Mouse (Mus musculus): ENCODE measurements around the gene BC025920. TPM values are rescaled to one million over a fixed set of nuclear protein-coding genes. Genes with fewer than 3 reads are reported as not detected.
A peak's percentile ranks its signal among the peaks of the same experiment; 100 is the strongest.

The BC025920 gene
- polyA plus RNA-seq, 1 experiment from 2014 or later, result 1.1 TPM

DNA sequence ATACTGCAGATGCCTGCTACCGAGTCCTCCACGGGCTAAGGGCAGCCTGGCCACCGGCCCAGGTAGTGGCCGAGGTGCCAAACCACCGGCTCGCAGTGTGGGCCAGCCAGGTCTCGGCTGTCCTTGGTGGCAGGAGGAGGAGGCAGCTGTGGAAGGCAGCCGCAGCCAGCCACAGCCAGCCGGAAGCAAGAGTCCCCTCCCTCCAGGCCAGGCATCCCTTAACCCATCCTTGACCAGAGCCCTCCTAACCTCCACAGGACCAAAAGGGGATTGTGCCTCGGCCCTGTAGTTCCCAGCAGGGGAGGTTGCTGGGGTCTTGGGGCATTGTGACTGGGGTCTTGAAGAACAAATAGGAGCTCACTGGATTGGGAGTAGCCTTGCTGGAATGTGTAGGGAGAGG lies 41.9 kb upstream of the BC025920 start:
- H3K9ac ChIP-seq, result no peak overlapping the region
- DNase-seq (ENCODE audit: low spot score) (no peak), ATAC-seq (ENCODE audit: low FRiP score) (no peak)
- H3K36me3 ChIP-seq (replicated peaks; ENCODE audit: control insufficient read depth, insufficient read depth), result peaks cover 57% of the 10 kb centered on the region
- H3K9me3 ChIP-seq (ENCODE audit: control insufficient read depth, low read length), result no peaks in the 10 kb centered on the region
- no peak overlapping the region for H3K27ac ChIP-seq
- H3K4me2 ChIP-seq (replicated peaks), result peak overlapping the region; percentile 40
- H3K27me3 ChIP-seq (ENCODE audit: control insufficient read depth, insufficient read depth, low read length), result peaks cover 33% of the 10 kb centered on the region
- no peak overlapping the region; the same call in 1 of the 2 replicates for H3K4me3 ChIP-seq (replicated peaks; ENCODE audit: low read length)
- WGBS, result 8% methylated on average over 10 of the region's 10 CpGs
- peaks cover 37% of the 10 kb centered on the region for H3K4me1 ChIP-seq (replicated peaks; ENCODE audit: control insufficient read depth, insufficient read depth, low read length)

DNA sequence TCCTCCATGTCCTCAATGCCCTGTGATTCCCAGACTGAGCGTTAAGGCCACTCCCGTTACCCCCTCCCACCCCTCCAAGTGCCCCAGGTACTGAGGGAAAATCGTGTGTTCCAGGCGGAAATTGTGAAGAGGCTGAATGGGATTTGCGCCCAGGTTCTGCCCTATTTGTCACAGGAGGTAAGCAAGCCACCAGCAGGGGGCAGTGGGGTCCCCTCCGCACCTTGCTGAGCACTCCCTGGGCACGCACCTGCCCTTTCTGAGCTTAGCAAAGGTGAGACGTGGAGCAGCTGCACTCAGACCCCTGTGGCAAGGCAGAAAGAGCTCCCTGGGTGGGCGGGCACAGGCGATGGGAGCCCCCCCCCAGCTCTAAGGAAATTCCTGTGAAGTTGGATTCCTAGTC lies 41.3 kb upstream of the BC025920 start:
- Histone ChIP-seq H3K4me3 (replicated peaks; ENCODE audit: low read length) (no peak overlapping the region), H3K27me3 (ENCODE audit: control insufficient read depth, insufficient read depth, low read length) (peaks cover 33% of the 10 kb centered on the region), H3K9ac (no peak overlapping the region), H3K4me2 (replicated peaks) (no peak overlapping the region), H3K27ac (no peak overlapping the region), H3K4me1 (replicated peaks; ENCODE audit: control insufficient read depth, insufficient read depth, low read length) (peaks cover 42% of the 10 kb centered on the region), H3K9me3 (ENCODE audit: control insufficient read depth, low read length) (no peaks in the 10 kb centered on the region), H3K36me3 (replicated peaks; ENCODE audit: control insufficient read depth, insufficient read depth) (peaks cover 57% of the 10 kb centered on the region)
- no peak for ATAC-seq (ENCODE audit: low FRiP score)
- WGBS, result 22% methylated on average over 10 of the region's 10 CpGs
- DNase-seq (ENCODE audit: low spot score), result no peak

DNA sequence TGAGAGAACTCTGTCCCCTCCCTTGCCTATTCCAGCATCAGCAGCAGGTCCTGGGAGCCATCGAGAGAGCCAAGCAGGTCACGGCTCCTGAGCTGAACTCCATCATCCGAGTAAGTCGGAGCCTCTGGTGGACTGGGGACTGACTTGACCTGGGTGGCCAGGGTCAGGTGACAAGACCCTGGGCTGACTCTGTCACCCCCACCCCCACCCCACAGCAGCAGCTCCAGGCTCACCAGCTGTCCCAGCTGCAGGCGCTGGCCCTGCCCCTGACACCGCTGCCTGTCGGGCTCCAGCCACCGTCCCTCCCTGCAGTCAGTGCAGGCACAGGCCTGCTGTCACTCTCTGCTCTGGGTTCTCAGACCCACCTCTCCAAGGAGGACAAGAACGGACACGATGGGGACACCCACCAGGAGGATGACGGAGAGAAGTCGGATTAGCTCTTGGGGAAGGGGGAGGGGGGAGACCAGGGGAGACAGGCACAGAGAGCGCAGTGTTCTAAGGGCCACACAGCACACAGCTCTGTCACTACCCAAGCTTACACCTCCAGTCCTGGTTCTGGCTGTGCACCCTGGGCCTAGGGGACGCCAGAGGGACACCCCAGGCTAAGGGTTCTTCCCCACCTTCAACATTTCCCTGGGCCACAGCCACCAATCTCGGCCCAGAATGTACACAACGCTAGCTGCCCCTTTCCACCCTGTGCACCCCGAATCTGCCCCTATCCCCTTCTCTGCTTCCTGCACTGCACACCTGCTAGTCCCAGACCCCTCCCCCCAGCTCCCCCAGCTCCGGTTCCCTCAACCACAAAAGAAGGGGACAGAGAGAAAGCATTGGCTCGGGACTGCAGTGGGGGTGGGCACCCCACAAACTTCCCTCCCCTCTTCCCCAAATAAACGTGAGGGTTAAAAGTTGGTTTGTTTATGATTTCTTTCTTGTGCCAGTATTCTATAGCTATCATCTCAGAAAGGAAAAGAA lies 40.5 kb upstream of the BC025920 start:
- ATAC-seq (ENCODE audit: low FRiP score), result no peak
- peaks cover 47% of the 10 kb centered on the region for H3K4me1 ChIP-seq (replicated peaks; ENCODE audit: control insufficient read depth, insufficient read depth, low read length)
- no peak overlapping the region for H3K9ac ChIP-seq
- no peak overlapping the region for H3K4me2 ChIP-seq (replicated peaks)
- no peak for DNase-seq (ENCODE audit: low spot score)
- H3K4me3 ChIP-seq (replicated peaks; ENCODE audit: low read length), result no peak overlapping the region
- no peak overlapping the region for H3K27ac ChIP-seq
- H3K27me3 ChIP-seq (ENCODE audit: control insufficient read depth, insufficient read depth, low read length), result peaks cover 33% of the 10 kb centered on the region
- H3K36me3 ChIP-seq (replicated peaks; ENCODE audit: control insufficient read depth, insufficient read depth), result peaks cover 57% of the 10 kb centered on the region
- H3K9me3 ChIP-seq (ENCODE audit: control insufficient read depth, low read length), result no peaks in the 10 kb centered on the region
- WGBS, result 36% methylated on average over 20 of the region's 20 CpGs

DNA sequence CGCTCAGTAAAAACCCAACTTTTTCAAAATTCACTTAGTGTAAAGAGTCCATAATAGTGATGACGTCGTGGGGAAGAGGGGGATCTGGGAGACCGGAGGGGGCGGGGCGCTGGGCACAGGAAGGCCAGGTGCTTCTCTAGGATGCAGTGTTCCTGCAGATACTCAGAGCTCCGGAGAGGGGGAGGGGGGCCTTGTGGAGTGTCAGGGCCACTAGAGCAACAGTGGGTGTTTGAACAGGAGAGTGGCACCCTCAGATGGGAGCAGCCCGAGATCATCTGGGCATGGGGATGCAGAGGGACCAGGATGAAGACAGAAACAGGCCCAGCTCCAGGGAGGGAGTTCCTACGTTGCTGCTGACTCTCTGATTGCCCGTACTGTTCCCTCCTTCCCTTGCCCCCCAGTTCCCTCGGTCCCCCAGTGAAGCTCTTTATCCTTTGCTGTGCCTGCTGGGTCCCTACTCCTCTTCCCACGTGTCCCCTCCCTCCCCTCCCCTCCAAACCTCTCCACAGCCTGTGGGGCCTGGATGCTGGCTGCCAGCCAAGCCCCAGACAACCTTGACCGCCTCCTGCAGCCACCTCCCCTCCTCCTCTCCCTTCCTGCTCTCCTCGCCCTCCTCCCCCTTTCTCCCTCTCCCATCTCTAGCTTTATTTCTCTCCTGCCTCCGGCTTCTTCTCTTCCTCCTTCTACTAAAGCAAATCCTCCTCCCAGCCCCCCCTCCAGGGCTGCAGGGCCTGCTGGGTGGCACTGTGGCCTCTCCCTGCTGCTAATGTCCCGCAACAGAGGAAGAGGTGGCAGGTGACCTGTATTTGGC lies 37.5 kb upstream of the BC025920 start:
- ATAC-seq (ENCODE audit: low FRiP score) (no peak), DNase-seq (ENCODE audit: low spot score) (peak; percentile 55)
- peak overlapping the region; percentile 15; the same call in 1 of the 2 replicates for H3K4me2 ChIP-seq (replicated peaks)
- no peak overlapping the region for H3K27ac ChIP-seq
- peaks cover 43% of the 10 kb centered on the region for H3K4me1 ChIP-seq (replicated peaks; ENCODE audit: control insufficient read depth, insufficient read depth, low read length)
- H3K9ac ChIP-seq, result no peak overlapping the region
- H3K27me3 ChIP-seq (ENCODE audit: control insufficient read depth, insufficient read depth, low read length), result peaks cover 50% of the 10 kb centered on the region
- H3K4me3 ChIP-seq (replicated peaks; ENCODE audit: low read length), result no peak overlapping the region
- WGBS, result 10% methylated on average over 16 of the region's 16 CpGs
- no peaks in the 10 kb centered on the region for H3K9me3 ChIP-seq (ENCODE audit: control insufficient read depth, low read length)
- H3K36me3 ChIP-seq (replicated peaks; ENCODE audit: control insufficient read depth, insufficient read depth), result peaks cover 35% of the 10 kb centered on the region

GRCm38 (mm10) chr10:81569507-81570237 lies 36.4 kb upstream of the BC025920 start:
- Histone ChIP-seq H3K9me3 (ENCODE audit: control insufficient read depth, low read length) (no peaks in the 10 kb centered on the region), H3K4me2 (replicated peaks) (peak overlapping the region; percentile 63; the same call in 1 of the 2 replicates), H3K4me1 (replicated peaks; ENCODE audit: control insufficient read depth, insufficient read depth, low read length) (peaks cover 39% of the 10 kb centered on the region), H3K27ac (peak overlapping the region; percentile 84), H3K4me3 (replicated peaks; ENCODE audit: low read length) (no peak overlapping the region), H3K27me3 (ENCODE audit: control insufficient read depth, insufficient read depth, low read length) (peaks cover 60% of the 10 kb centered on the region), H3K9ac (no peak overlapping the region), H3K36me3 (replicated peaks; ENCODE audit: control insufficient read depth, insufficient read depth) (peaks cover 29% of the 10 kb centered on the region)
- ATAC-seq (ENCODE audit: low FRiP score), result no peak
- 46% methylated on average over 9 of the region's 9 CpGs for WGBS
- DNase-seq (ENCODE audit: low spot score), result no peak

- H3K9me3 ChIP-seq (ENCODE audit: control insufficient read depth, low read length), result no peaks in the 10 kb centered on the region
- peaks cover 24% of the 10 kb centered on the region for H3K36me3 ChIP-seq (replicated peaks; ENCODE audit: control insufficient read depth, insufficient read depth)
- 0% methylated on average over 8 of the region's 11 CpGs for WGBS
- H3K4me2 ChIP-seq (replicated peaks), result peak overlapping the region; percentile 63
- H3K27me3 ChIP-seq (ENCODE audit: control insufficient read depth, insufficient read depth, low read length), result peaks cover 56% of the 10 kb centered on the region
- peak overlapping the region; percentile 31 for H3K4me3 ChIP-seq (replicated peaks; ENCODE audit: low read length)
- ATAC-seq (ENCODE audit: low FRiP score) (peak; percentile 17), DNase-seq (ENCODE audit: low spot score) (peak; percentile 67)
- no peak overlapping the region for H3K9ac ChIP-seq
- H3K4me1 ChIP-seq (replicated peaks; ENCODE audit: control insufficient read depth, insufficient read depth, low read length), result peaks cover 44% of the 10 kb centered on the region
- peak overlapping the region; percentile 84 for H3K27ac ChIP-seq
Observed at GRCm38 (mm10) chr10:81570238-81570800, 35.8 kb upstream of the BC025920 start.

DNA sequence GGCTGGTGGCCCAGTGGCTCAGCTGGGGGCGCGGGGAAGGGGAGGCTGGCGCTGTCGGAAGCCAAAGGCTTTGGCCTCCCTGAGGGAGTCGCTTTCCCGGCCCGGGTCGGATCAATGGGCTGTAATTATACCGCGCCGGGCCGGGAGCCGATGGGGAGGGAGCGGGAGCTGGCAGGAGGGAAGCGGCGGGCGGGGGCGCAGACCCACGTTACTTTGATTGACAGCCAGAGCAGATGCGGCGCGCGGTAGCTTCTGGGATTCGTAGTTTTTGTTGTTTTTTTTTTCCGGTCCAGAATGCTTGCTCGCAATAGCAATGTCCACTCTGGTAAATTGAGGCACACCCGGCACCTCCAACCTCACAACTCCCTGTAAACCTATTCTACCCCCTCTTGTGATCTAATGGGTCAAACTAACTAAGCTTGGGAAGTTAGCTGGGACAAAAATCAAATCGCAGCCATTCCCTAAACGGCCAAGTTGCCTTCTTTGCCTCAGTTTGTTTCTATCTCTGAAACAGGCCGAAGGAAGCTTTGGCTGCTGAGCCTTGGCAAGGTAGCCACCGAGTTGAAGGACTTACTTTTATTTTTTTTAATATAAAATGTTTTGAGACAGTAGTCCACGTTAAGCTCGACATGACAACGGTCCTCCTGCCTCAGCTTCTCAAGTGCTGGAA lies 35.1 kb upstream of the BC025920 start:
- H3K27me3 ChIP-seq (ENCODE audit: control insufficient read depth, insufficient read depth, low read length), result peaks cover 53% of the 10 kb centered on the region
- no peaks in the 10 kb centered on the region for H3K9me3 ChIP-seq (ENCODE audit: control insufficient read depth, low read length)
- under 1% methylated on average over 33 of the region's 34 CpGs for WGBS
- H3K27ac ChIP-seq, result peak overlapping the region; percentile 84
- ATAC-seq (ENCODE audit: low FRiP score) (peak; percentile 65), DNase-seq (ENCODE audit: low spot score) (peak; percentile 97)
- peak overlapping the region; percentile 6; the same call in 1 of the 2 replicates for H3K9ac ChIP-seq
- peak overlapping the region; percentile 31 for H3K4me3 ChIP-seq (replicated peaks; ENCODE audit: low read length)
- H3K4me1 ChIP-seq (replicated peaks; ENCODE audit: control insufficient read depth, insufficient read depth, low read length), result peaks cover 51% of the 10 kb centered on the region
- H3K4me2 ChIP-seq (replicated peaks), result peak overlapping the region; percentile 63
- H3K36me3 ChIP-seq (replicated peaks; ENCODE audit: control insufficient read depth, insufficient read depth), result peaks cover 17% of the 10 kb centered on the region

DNA sequence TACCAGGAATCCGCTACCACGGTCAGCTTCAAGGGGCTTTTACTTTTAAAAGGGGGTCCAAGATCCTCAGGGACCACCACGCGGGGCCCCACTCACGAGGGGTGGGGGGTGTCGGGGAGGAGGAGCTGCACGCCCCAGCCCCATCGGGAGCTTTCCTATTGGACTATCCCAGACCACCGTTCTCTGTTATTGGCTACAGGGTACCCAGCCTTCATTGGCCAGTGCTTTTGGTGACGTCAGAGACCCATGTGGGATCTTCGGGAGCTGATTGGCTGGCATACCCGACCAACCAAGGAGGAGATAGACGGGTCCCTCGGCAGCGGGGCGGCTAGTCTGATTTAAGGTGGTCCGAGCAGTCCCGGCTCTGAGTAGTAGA lies 34.6 kb upstream of the BC025920 start:
- Histone ChIP-seq H3K9me3 (ENCODE audit: control insufficient read depth, low read length) (no peaks in the 10 kb centered on the region), H3K4me3 (replicated peaks; ENCODE audit: low read length) (peak overlapping the region; percentile 31), H3K27me3 (ENCODE audit: control insufficient read depth, insufficient read depth, low read length) (peaks cover 53% of the 10 kb centered on the region), H3K36me3 (replicated peaks; ENCODE audit: control insufficient read depth, insufficient read depth) (peaks cover 12% of the 10 kb centered on the region; the same call in 1 of the 2 replicates), H3K4me2 (replicated peaks) (peak overlapping the region; percentile 63), H3K4me1 (replicated peaks; ENCODE audit: control insufficient read depth, insufficient read depth, low read length) (peaks cover 52% of the 10 kb centered on the region), H3K9ac (peak overlapping the region; percentile 6; the same call in 1 of the 2 replicates), H3K27ac (peak overlapping the region; percentile 84; the same call in 1 of the 2 replicates)
- WGBS, result under 1% methylated on average over 18 of the region's 18 CpGs
- ATAC-seq (ENCODE audit: low FRiP score) (peak; percentile 93), DNase-seq (ENCODE audit: low spot score) (peak; percentile 99)

Measured in hindbrain, embryonic 14.5 days (tissue).